ENCODE assay signal across 8 mouse cellular contexts in the genomic region with DNA sequence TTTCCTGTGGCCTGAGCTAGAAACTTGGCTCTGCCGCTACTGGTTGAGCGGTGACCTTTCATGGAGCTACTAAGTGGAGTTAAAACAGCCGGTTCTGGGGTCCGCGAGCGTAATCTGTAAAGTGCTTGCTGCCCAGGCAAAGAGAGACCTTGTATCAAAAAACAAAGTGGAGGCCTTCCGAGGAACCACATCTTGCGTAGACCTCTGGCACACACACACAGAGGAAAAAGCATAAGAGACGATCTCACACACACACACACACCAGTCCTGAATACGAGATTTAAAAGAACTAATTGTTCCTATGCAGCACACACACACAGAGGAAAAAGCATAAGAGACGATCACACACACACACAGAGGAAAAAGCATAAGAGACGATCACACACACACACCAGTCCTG. TPM values are rescaled to one million over a fixed set of nuclear protein-coding genes. Genes with fewer than 3 reads are reported as not detected.
DNase-seq lines count a peak whose midpoint lies in the region; ATAC-seq and TF ChIP-seq lines count a peak whose summit lies in the region.

No protein-coding gene starts in this region.

- ATAC-seq in heart, embryonic 11.5 days (replicated peaks; ENCODE audit: insufficient number of reproducible peaks, low FRiP score, low TSS enrichment) = no peak
- peak; percentile 36 for ATAC-seq in forebrain, embryonic 13.5 days
- no peak; the same call in none of the 2 replicates for ATAC-seq in liver, embryonic 15.5 days (ENCODE audit: insufficient read depth)

- no peaks in the 10 kb centered on the region for H3K36me3 ChIP-seq in heart, embryonic 11.5 days (ENCODE audit: control insufficient read depth, insufficient read depth, low read length)
- peaks cover 5% of the 10 kb centered on the region for H3K36me3 ChIP-seq in E14TG2a.4 (ENCODE audit: insufficient read depth, low read length)
- no peaks in the 10 kb centered on the region for H3K36me3 ChIP-seq in forebrain, embryonic 13.5 days (ENCODE audit: poor library complexity, severe bottlenecking)
- H3K36me3 ChIP-seq in liver, embryonic 15.5 days (replicated peaks) = peaks cover 1% of the 10 kb centered on the region; the same call in 1 of the 2 replicates

- peaks cover 7% of the 10 kb centered on the region; the same call in 1 of the 2 replicates for H3K4me1 ChIP-seq in heart, embryonic 11.5 days (ENCODE audit: control insufficient read depth, insufficient read depth, low read length)
- peaks cover 62% of the 10 kb centered on the region for H3K4me1 ChIP-seq in E14TG2a.4 (replicated peaks; ENCODE audit: low read depth, low read length)
- H3K4me1 ChIP-seq in forebrain, embryonic 13.5 days = peaks cover 19% of the 10 kb centered on the region
- peaks cover 58% of the 10 kb centered on the region for H3K4me1 ChIP-seq in liver, embryonic 15.5 days (replicated peaks)

- H3K4me3 ChIP-seq in heart, embryonic 11.5 days (ENCODE audit: low read depth, low read length) = peak overlapping the region; percentile 61
- peak overlapping the region; percentile 84 for H3K4me3 ChIP-seq in E14TG2a.4 (replicated peaks; ENCODE audit: low read length)
- peak overlapping the region; percentile 59 for H3K4me3 ChIP-seq in forebrain, embryonic 13.5 days
- peak overlapping the region; percentile 69 for H3K4me3 ChIP-seq in liver, embryonic 15.5 days (replicated peaks)

- 28% methylated on average over 12 of the region's 12 CpGs for WGBS in heart, embryonic 11.5 days (ENCODE audit: insufficient replicate concordance)
- WGBS in forebrain, embryonic 13.5 days = 16% methylated on average over 12 of the region's 12 CpGs
- 23% methylated on average over 12 of the region's 12 CpGs for WGBS in liver, embryonic 15.5 days (ENCODE audit: insufficient replicate concordance)

- peak overlapping the region; percentile 81 for H3K4me2 ChIP-seq in heart, embryonic 11.5 days
- peak overlapping the region; percentile 76 for H3K4me2 ChIP-seq in forebrain, embryonic 13.5 days
- H3K4me2 ChIP-seq in liver, embryonic 15.5 days = peak overlapping the region; percentile 86

- no peak for TF ChIP-seq CTCF in E14TG2a.4 (conservative IDR thresholded peaks at IDR 0.05; ENCODE audit: low read length)

- DNase-seq in heart, postnatal 10 days = no peak
- no peak for DNase-seq in left cerebral cortex, adult 18-20 months (ENCODE audit: low spot score in 2 of 2)
- DNase-seq in frontal cortex, postnatal 36 days (ENCODE audit: low spot score in 2 of 2) = no peak
- no peak for DNase-seq in embryo, embryonic 11 days

- peak overlapping the region; percentile 82 for H3K27ac ChIP-seq in heart, embryonic 11.5 days (ENCODE audit: low read depth, low read length)
- H3K27ac ChIP-seq in forebrain, embryonic 13.5 days = peak overlapping the region; percentile 88
- peak overlapping the region; percentile 86 for H3K27ac ChIP-seq in liver, embryonic 15.5 days (replicated peaks)

- H3K9ac ChIP-seq in heart, embryonic 11.5 days (ENCODE audit: low read depth, low read length) = peak overlapping the region; percentile 84
- peak overlapping the region; percentile 79 for H3K9ac ChIP-seq in forebrain, embryonic 13.5 days
- H3K9ac ChIP-seq in liver, embryonic 15.5 days = peak overlapping the region; percentile 78

- intact Hi-C loops in heart, postnatal 10 days (cut with DNase I) = loop anchor here (2.0 kb wide), 1 partner anchor 61 kb away; the partner anchor contains the start of gene Il4ra

- H3K27me3 ChIP-seq in heart, embryonic 11.5 days (ENCODE audit: control insufficient read depth, insufficient read depth, low read length) = no peaks in the 10 kb centered on the region
- no peaks in the 10 kb centered on the region for H3K27me3 ChIP-seq in E14TG2a.4 (ENCODE audit: insufficient read depth, low read length)
- H3K27me3 ChIP-seq in forebrain, embryonic 13.5 days = 0 out of 2 replicates have a peak, but pooled peaks cover 4% of the 10 kb centered on the region
- no peaks in the 10 kb centered on the region for H3K27me3 ChIP-seq in liver, embryonic 15.5 days

- no peaks in the 10 kb centered on the region for H3K9me3 ChIP-seq in heart, embryonic 11.5 days (replicated peaks; ENCODE audit: control insufficient read depth, low read length)
- no peaks in the 10 kb centered on the region for H3K9me3 ChIP-seq in E14TG2a.4 (ENCODE audit: low read length)
- no peaks in the 10 kb centered on the region for H3K9me3 ChIP-seq in forebrain, embryonic 13.5 days (replicated peaks)
- H3K9me3 ChIP-seq in liver, embryonic 15.5 days (replicated peaks) = no peaks in the 10 kb centered on the region

RNA-seq across cellular contexts. Expression of gene Nsmce1, which starts 0.4 kb away (rescaled TPM):
- 111 TPM in 2 replicates for polyA plus RNA-seq in heart, embryonic 11.5 days (2014; fragmentation: Nextera tagmentation; extraction: Ambion mirVana)
- 10 to 100 TPM; 43.6 to 45.8 TPM for total RNA-seq in heart, postnatal 10 days (2021)
- 137 TPM in 2 replicates for polyA plus RNA-seq in forebrain, embryonic 13.5 days (2015; fragmentation: Nextera tagmentation; extraction: Ambion mirVana)
- polyA plus RNA-seq in liver, embryonic 15.5 days (2015; fragmentation: Nextera tagmentation; extraction: Ambion mirVana) = 73.8 and 75.2 TPM in 2 replicates
- 10 to 100 TPM; 12.1 to 13.4 TPM for total RNA-seq in left cerebral cortex, adult 18-20 months (2021)

RNA-seq across cellular contexts. Expression of gene Kdm8, which starts 47.3 kb away (rescaled TPM):
- 7.8 and 7.9 TPM in 2 replicates for polyA plus RNA-seq in heart, embryonic 11.5 days (2014; fragmentation: Nextera tagmentation; extraction: Ambion mirVana)
- 1 to 10 TPM; 3.7 to 3.9 TPM for total RNA-seq in heart, postnatal 10 days (2021)
- 8.4 TPM in 2 replicates for polyA plus RNA-seq in forebrain, embryonic 13.5 days (2015; fragmentation: Nextera tagmentation; extraction: Ambion mirVana)
- polyA plus RNA-seq in liver, embryonic 15.5 days (2015; fragmentation: Nextera tagmentation; extraction: Ambion mirVana) = 6.3 and 6.5 TPM in 2 replicates
- 1 to 10 TPM; 4.5 TPM for total RNA-seq in left cerebral cortex, adult 18-20 months (2021)
